Mouse (Mus musculus): ENCODE measurements around the gene Prss29. TPM values are rescaled to one million over a fixed set of nuclear protein-coding genes. Genes with fewer than 3 reads are reported as not detected.

Gene Prss29
- not detected for total RNA-seq (2023)

GRCm38 (mm10) chr17:25318354-25318753 is at the start of gene Prss29:
TSS of gene Prss29 (plus strand) at chr17:25318654.

GRCm38 (mm10) chr17:25274571-25275346 is 43.7 kb upstream of the Prss29 start, which contains the start of gene Ube2i:
TSS of gene Ube2i (minus strand) at chr17:25274622.

GRCm38 (mm10) chr17:25298094-25298493 is 20.4 kb upstream of the Prss29 start, which contains the start of gene Prss34:
TSS of gene Prss34 (plus strand) at chr17:25298394.

GRCm38 (mm10) chr17:25308346-25308745 is 10.1 kb upstream of the Prss29 start, which contains the start of gene Prss28:
TSS of gene Prss28 (plus strand) at chr17:25308646.

GRCm38 (mm10) chr17:25345462-25345861 is 27.0 kb downstream of the Prss29 start, which contains the start of gene Tpsab1:
TSS of gene Tpsab1 (minus strand) at chr17:25345562.

GRCm38 (mm10) chr17:25366005-25366404 is 47.6 kb downstream of the Prss29 start, which contains the start of gene Tpsb2:
TSS of gene Tpsb2 (plus strand) at chr17:25366305.

GRCm38 (mm10) chr17:25368973-25369372 is 50.5 kb downstream of the Prss29 start, which contains the start of gene Tpsg1:
TSS of gene Tpsg1 (plus strand) at chr17:25369273.

Other genes starting within 250 kb of the Prss29 start
- not detected for gene Tmem204, start 235.1 kb upstream of the Prss29 start, total RNA-seq (2023)
- 10 to 100 TPM; 42.1 to 47.6 TPM for gene Telo2, start 202.7 kb upstream of the Prss29 start, total RNA-seq (2023)
- gene Ptx4, start 197.9 kb upstream of the Prss29 start, total RNA-seq (2023), result not detected
- 10 to 100 TPM; 39.5 to 41.6 TPM for gene Clcn7, start 185.3 kb upstream of the Prss29 start, total RNA-seq (2023)
- gene Ccdc154, start 156.2 kb upstream of the Prss29 start, total RNA-seq (2023), result under 1 TPM; 0.30 to 0.38 TPM
- gene Gm38655, start 143.2 kb upstream of the Prss29 start, total RNA-seq (2023), result not detected
- gene BC003965, start 134.1 kb upstream of the Prss29 start, total RNA-seq (2023), result 10 to 100 TPM; 17.6 to 19.4 TPM
- 10 to 100 TPM; 43.1 to 45.2 TPM for gene Unkl, start 130.3 kb upstream of the Prss29 start, total RNA-seq (2023)
- gene Gnptg, start 78.5 kb upstream of the Prss29 start, total RNA-seq (2023), result 10 to 100 TPM; 21.9 to 24.3 TPM
- 10 to 100 TPM; 16.7 to 22.5 TPM for gene Tsr3, start 78.5 kb upstream of the Prss29 start, total RNA-seq (2023)
- 1 to 10 TPM in 1 of 2 experiments, under 1 TPM in 1; 0.39 to 2.0 TPM for gene Baiap3, start 62.3 kb upstream of the Prss29 start, total RNA-seq (2023)
- 100 to 1,000 TPM; 445 to 482 TPM for gene Ube2i, start 44.0 kb upstream of the Prss29 start, total RNA-seq (2023)
- gene Prss34, start 20.3 kb upstream of the Prss29 start, total RNA-seq (2023), result not detected
- not detected for gene Prss28, start 10.0 kb upstream of the Prss29 start, total RNA-seq (2023)
- not detected for gene Tpsab1, start 26.9 kb downstream of the Prss29 start, total RNA-seq (2023)
- not detected for gene Tpsb2, start 47.7 kb downstream of the Prss29 start, total RNA-seq (2023)
- not detected for gene Tpsg1, start 50.6 kb downstream of the Prss29 start, total RNA-seq (2023)
- 1 to 10 TPM; 5.6 to 5.7 TPM for gene Cacna1h, start 115.1 kb downstream of the Prss29 start, total RNA-seq (2023)
- gene Tekt4, start 136.0 kb downstream of the Prss29 start, total RNA-seq (2023), result not detected
- not detected for gene Sstr5, start 178.6 kb downstream of the Prss29 start, total RNA-seq (2023)

Data from B cell, adult 67 days (primary cell).